Mouse (Mus musculus) T-helper 2 cell (primary cell): ENCODE measurements at regions not wholly inside any gene's neighbourhood (a gene's known extent, or its start where the extent isn't known, plus 50 kb on each side); places are given as distances from the start of the nearest gene placed in this dataset.

ENCODE experiments used
- in situ Hi-C: fragments of 300-600 bp; cut with MboI, MseI; formaldehyde crosslinking; loops from one replicate; pipeline ENCODE4 v1.15.1; 2025; ENCODE audit warnings: high pct_unique_total_duplicates

DNA sequence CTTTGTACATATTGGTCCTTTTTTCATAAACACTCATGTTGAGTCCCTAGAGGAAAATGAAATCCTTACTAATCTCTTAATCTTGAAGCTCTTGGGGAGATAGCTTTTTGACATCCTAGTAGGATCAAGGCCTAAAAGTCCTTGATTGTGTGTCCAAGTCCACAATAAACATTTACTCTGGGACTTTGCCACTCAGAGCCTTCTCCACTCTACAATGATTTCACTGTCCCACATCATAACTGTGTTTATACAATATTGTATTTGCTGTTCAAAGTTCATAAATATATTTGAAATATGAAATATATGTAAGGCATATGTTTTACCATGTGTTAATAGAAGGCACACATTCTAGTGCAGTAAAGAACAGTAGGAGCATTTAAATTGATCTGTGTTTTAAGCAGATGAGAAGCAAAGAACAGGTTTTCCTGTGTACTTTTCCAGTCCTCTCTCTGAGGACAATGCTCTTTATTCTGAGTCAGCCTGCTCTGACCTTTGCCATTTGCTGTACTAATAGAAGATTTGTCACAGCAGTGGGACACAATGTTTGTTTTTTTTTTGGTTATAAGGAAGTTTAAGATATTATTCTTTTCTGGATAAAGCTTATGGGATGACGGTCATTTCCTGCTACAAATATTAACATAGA, 130.7 kb upstream of the Gprin3 start:
- in situ Hi-C loops: no loop called here

DNA sequence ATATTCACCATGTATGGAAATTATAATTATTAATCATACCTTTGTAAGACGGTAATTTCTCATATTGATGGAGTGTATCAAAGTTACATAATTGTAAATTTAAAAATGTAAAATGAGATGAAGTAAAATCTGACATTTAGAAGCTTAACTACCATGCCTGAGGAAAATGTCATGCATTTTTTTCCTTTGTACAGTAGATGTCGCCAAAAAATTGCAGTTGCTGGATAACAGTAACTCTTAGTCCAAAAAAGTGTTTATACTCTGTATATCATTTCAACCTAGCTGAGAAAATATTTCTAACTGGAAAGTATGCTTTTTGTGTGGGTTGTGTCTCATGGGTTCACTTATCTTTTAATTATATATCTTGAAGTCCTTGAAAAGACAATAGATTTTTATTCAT, 110.9 kb upstream of the Gprin3 start:
- in situ Hi-C loops: no loop called here

GRCm38 (mm10) chr6:59524940-59525265, 98.8 kb upstream of the Gprin3 start:
- in situ Hi-C loops: no loop called here

- in situ Hi-C loops: no loop called here
These were observed 98.2 kb upstream of the Gprin3 start for GRCm38 (mm10) chr6:59524095-59524939.

- in situ Hi-C loops: no loop called here
These were observed 96.9 kb upstream of the Gprin3 start for GRCm38 (mm10) chr6:59522960-59523359.

DNA sequence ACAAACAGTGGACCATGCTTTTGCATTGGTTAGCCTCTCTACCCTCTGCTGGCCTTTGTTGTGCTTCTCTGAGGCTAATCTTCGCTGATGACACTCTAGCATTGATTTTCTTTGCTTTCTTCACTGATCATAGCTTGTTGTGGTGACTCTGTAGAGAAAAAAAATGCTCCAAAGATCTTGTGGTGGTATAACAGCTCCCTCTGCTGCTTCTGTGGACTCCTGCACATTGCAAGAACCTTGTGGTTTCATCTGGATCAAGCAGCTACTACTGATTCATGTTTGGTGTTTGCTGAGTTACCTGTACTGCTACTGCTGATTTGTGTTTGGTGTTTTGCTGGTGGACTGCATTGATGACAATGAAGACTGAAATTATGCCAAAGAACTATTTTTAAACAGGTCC, 74.7 kb upstream of the Gprin3 start:
- in situ Hi-C loops: no loop called here

DNA sequence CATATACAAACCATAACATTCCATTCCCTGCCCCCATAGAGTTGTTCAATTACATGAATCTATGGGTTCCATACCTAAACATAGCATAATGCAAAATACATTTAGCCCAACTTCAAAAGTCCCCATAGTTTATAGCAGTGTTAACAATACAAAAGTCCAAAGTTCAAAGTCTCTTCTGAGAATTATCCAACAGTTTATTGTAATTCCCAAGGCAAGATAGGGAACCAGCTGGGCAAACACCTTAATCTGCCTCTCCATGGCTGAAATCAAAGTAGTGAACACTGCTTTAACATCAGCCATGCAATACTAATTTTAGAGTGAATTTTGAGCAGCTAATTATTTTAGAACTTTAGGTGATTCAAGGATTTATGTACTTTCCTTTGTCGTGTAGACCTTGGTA, 72.7 kb upstream of the Gprin3 start:
- in situ Hi-C loops: loop anchor here (10.0 kb wide), 1 partner anchor 706 kb away; no protein-coding TSS in a partner anchor

DNA sequence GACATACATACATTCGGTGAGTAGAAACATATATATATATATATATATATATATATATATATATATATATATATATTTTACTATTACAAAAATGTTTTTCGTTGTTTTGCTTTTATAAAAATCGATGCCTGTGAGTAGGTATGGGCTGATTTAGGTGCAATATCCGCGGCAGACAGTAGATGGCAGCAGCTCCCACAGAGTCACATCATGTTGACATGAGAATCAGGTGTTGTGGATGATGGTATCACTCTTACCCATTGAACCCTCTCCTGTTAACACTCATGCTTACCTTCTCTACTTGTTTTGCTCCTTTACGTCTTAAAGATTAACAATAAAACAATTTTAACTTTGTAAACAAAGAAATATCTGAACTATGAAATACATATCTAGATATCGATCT, 72.0 kb upstream of the Gprin3 start:
- in situ Hi-C loops: loop anchor here (10.0 kb wide), 1 partner anchor 707 kb away; no protein-coding TSS in a partner anchor

DNA sequence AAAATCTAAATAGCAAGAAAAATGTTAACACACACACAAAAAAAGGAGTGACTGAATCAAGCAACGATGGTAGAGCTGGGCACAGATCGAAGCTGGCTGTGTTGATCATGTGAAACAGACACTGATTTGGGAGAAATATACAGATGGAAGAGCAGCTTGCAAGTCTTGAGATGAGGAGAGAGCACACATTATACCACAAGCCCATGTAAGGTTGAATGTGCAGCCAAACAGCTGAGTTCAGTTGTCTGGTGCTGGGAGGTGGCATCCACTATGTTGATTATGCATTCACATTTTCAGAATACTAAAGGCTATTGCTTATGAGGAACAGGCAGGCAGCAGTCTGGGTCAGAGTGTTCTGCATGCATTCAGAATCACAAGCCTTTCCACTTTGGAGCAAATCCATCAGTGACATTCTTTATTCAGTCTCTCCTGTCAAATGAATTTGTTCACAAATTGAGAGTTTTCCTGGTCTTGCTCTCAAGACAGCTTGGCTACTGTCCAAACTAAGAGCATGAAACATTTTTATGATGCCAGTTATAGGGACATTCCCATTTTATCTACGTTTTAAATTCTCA, 63.0 kb upstream of the Gprin3 start:
- in situ Hi-C loops: no loop called here

DNA sequence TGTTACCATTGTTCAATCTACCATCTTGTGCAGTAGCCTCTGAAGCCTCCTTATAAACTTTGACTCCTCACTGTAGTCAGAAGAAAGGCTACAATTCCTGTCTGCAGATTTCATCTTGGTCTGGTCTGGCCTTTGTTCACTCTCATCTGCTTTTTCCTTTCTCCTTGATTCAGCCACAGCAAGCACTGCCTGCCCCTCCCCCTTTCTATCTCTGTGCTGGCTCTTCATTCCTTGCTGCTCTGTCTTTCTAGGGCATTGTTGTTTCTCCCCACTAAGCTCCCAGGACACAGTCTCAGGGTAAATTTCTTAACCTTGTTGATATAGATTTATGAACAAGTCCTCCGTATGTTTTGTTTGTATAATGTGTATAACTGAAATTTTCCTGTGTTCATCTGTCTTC, 62.3 kb upstream of the Gprin3 start:
- in situ Hi-C loops: no loop called here

DNA sequence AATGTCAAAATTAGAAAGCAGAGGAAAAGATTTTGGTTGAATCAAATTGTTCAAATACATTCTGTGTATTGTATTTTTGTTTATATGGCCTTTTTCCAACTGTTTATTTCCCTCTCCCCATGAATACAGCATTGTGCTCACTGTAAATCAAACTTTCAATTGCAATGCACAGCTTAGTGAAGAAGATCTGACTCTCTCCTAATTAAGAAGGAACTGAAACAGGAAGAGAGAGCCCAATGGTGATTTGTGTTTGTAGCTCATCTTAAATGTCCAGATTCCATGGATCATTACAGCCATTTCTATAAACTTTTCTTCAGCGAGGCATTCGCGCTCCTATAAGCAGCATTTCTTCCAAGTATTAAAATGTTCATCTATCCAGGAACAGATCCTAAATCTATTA, 57.9 kb upstream of the Gprin3 start:
- in situ Hi-C loops: loop anchor here (5.0 kb wide), 1 partner anchor 232 kb away; no protein-coding TSS in a partner anchor

DNA sequence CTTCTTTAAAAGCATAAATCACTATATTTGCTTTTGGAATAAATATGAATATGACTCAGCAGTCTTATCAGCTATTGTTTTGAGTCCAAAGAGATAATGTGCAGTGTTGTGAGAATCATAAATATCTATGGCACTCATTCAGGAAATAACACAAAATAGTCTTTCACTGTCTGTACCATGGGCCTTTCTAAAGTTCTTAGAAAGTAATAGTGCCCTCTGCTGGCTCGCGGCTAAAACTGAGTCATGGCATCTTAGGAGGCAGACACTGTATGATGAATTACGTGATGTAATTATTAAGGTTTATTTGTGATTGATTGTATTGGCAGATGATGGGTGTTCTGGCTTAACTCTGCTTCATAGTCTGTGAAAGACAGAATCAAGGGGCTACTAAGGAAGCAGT, 57.5 kb upstream of the Gprin3 start:
- in situ Hi-C loops: loop anchor here (5.0 kb wide), 1 partner anchor 231 kb away; no protein-coding TSS in a partner anchor
